Mouse (Mus musculus): ENCODE results near the gene Igsf8.
A peak's percentile ranks its signal among the peaks of the same experiment; 100 is the strongest.

Igsf8 gene

DNA sequence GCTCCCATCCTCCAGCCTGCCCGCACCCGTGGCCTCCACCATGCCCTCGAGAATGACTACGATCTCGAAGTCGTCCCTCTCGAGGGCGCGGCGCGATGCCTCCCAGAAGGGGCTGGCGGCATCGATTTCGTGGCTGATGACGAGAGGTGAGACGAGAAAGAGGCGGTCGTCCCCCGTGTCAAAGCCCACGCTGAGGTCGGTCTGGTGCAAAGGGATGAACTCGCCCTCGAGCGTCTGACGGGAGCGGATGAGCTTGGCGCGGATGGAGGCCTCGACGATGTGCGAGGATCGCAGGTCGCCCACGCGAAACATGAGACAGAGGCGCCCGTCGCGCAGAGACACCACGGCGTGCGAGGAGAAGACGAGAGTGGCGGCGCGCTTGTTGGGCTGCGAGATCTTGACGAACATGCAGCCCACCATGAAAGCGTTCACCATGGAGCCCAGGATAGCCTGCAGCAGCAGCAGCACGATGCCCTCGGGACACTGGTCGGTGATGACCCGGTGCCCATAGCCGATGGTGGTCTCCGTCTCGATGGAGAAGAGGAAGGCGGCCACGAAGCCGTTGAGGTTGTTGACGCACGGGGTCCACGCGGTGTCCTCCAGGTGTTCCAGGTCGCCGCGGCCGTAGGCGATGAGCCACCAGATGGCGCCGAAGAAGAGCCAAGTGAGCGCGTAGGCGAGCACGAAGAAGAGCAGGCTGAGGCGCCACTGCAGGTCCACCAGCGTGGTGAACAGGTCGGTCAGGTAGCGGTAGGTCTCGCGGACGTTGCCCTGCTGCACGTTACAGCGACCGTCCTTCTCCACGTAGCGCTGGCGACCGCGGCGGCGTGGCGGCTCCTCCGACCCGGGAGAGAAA, 64.5 kb downstream of the Igsf8 start:
- DNase-seq = peak; percentile 91

GRCm38 (mm10) chr1:172326684-172327083, 65.2 kb downstream of the Igsf8 start:
- DNase-seq = no peak

GRCm38 (mm10) chr1:172327206-172328001, 66.0 kb downstream of the Igsf8 start:
- DNase-seq = peak; percentile 71

- peak; percentile 72 for DNase-seq
These were observed 66.6 kb downstream of the Igsf8 start for GRCm38 (mm10) chr1:172328041-172328440.

DNA sequence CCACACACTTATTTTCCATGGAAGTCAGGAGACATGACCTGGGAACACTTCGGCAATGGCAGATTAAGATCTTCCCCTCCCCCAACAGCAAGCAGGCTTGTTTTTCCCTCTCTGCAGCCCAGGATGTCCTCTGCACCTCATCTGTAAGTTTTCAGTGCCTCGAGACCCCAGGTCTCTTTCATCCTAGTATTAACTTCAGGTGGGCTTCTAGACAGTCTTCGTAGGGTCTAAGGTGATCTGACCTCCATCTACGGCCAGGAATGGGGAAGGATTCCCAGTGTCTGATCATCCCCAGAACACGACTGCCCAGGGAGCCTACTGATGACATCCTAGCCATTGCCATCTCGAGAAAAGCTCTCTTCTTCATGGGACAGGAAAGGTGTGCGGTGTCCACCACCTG, 67.0 kb downstream of the Igsf8 start:
- DNase-seq = peak; percentile 67

- peak; percentile 98 for DNase-seq
These were observed 67.7 kb downstream of the Igsf8 start, which contains the start of gene Kcnj9 for GRCm38 (mm10) chr1:172329131-172329530. Kcnj9 (minus strand) TSS chr1:172329318.

- DNase-seq = no peak
These were observed 68.2 kb downstream of the Igsf8 start for GRCm38 (mm10) chr1:172329616-172330015.

DNA sequence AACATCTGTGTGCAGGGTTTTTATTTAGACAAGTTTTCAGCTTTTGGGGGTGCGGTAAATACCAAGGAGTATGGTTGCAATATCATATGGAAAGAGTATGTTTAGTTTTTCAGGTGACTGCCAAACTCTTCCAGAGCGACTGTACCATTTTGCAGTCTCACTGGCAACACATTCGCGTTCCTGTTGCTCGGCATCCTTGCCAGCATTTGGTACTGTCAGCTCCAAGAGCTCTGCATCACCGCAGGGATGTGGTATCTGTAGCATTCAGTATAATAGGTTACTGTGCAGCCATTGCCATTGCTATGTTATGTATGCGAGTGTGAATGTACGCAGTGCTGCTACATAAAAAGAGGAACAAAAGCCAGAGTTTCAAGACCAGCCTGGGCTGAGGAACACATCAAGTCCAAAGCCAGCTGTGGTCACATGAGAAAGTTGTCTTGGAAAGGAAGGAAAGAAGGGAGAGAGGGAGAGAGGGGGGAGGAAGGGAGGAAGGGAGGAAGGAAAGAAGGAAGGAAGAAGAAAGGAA, 70.0 kb downstream of the Igsf8 start:
- DNase-seq = peak; percentile 39

- DNase-seq = no peak
These were observed 71.5 kb downstream of the Igsf8 start for GRCm38 (mm10) chr1:172332925-172333324.

- peak; percentile 48 for DNase-seq
These were observed 72.1 kb downstream of the Igsf8 start for GRCm38 (mm10) chr1:172333512-172333911.

DNA sequence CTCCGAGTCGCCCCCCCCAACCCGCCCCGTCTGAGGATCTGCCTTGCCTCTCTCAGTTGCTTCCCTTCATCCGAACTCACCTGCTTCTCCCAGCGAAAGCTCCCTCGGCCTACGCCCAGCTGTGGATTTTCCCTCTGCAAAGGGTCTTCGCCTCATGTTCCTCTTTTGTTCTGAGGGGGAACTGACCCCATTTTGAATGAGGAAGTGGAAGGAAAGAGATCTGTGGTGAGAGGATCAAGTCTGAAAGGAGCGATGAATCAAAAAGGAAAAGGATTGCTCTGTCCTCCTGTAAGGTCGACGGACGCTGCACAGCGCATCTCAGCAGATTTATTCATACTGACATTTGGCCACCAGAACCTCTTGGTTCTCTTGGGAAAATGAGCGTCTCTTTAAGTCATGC, 74.4 kb downstream of the Igsf8 start:
- DNase-seq = peak; percentile 12

GRCm38 (mm10) chr1:172337411-172338185, 76.2 kb downstream of the Igsf8 start:
- peak; percentile 83 for DNase-seq

- peak; percentile 89 for DNase-seq
These were observed 79.4 kb downstream of the Igsf8 start, which contains the start of gene Kcnj10 for GRCm38 (mm10) chr1:172340729-172341321. Kcnj10 (plus strand) TSS chr1:172341210.

GRCm38 (mm10) chr1:172341386-172341785, 79.9 kb downstream of the Igsf8 start:
- peak; percentile 42 for DNase-seq

DNA sequence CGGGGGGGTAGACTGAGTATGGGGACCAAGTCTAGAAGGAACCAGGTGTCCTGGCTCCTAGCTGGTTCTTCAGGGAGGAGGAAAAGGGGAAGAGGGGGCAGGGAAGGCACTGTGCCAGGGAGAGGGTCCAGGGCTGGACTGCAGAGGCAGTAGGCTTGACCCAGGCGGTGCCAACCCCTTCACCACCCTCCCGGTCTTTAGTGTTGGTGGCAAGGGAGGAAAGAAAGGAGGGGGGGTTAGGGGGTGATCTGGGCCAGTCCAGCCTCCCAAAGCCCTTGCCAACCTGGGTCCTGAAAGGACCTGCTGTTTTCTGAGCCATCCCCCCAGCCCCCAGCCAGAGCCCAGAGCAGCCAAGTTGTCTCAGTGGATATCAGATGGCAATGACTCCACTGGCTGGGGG, 81.3 kb downstream of the Igsf8 start:
- peak; percentile 74 for DNase-seq

GRCm38 (mm10) chr1:172343914-172344313, 82.5 kb downstream of the Igsf8 start:
- peak; percentile 51 for DNase-seq

DNA sequence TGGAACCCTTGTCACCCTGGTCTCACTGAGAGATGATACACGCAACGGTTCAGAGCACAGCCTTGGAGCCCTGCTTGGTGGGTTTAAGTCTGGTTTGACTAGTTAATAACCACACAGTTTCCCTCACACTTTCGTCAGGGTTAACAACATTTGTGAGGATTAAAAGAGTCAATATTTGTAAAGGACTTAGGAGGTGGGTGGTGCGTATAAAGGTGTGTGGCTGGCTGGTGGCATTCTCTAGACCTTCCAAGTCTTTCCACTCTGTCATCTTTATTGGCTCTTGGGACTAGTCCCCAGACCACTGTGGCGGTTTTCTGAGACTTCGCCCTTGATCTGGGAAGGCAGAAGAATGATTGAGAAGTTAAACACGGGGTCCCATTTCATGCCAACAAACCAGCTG, 83.4 kb downstream of the Igsf8 start:
- no peak for DNase-seq

DNA sequence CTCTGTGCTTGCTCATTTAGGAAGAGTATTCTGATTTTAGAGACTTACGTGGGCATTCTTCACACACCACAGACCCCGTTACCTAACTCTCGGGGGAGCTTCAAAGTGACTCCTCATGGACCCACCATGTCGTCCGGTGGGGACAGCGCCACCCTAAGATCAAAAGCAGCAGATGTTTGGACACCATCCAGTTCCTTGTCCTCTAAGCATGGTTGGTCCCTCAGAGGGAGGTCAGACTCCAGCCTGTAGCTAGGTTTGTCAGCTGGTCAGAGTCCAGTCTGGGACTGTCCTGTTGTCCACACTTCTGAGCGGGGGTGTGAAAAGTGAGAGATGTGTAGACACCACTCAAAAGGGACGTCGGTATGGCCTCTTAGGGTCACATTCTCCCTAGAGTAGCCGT, 85.3 kb downstream of the Igsf8 start:
- DNase-seq = no peak

- DNase-seq = no peak
These were observed 85.9 kb downstream of the Igsf8 start for GRCm38 (mm10) chr1:172347382-172347781.

DNA sequence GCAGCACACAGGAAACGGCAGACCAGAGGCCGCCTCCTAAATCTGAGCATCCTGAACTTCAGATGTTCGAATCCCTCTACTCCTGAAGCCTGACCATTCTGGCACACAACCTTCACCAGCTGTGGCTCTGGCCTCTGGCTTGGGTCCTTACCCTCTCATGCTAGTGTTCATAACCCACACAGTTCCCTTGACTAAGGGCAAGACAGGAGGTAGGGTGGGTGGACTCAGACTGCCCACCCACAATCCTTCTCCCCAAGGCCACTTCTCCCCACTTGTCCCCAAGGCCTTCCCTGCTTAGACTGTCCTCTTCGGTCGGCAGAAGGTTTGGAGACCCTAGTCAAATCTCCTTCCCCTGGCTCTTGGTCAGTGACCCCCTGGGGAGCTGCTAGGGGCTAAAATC, 88.1 kb downstream of the Igsf8 start:
- no peak for DNase-seq

GRCm38 (mm10) chr1:172349916-172350812, 88.7 kb downstream of the Igsf8 start:
- DNase-seq = peak; percentile 70
